9 mouse cellular contexts compared by ENCODE assay signal in genomic region chr9:74870960-74871688, GRCm38 (mm10). TPM values are rescaled to one million over a fixed set of nuclear protein-coding genes. Genes with fewer than 3 reads are reported as not detected.
DNase-seq lines count a peak whose midpoint lies in the region; ATAC-seq and TF ChIP-seq lines count a peak whose summit lies in the region.
"Had no signal": no experiment of that assay in that cellular context is flagged by ENCODE, and none has a peak within 500 bp of the region (broad histone marks: within the 10 kb centered on the region; RNA-seq: fewer than 3 reads in every experiment).

No protein-coding gene starts in this region.

- peak; percentile 74 for DNase-seq in forebrain, embryonic 10.5 days (ENCODE audit: extremely low spot score, low spot score)
- DNase-seq in urinary bladder, postnatal 36 days (ENCODE audit: low spot score in 2 of 2): peak; percentile 34 to 54
- DNase-seq in urinary bladder, adult 2 months (ENCODE audit: low spot score): no peak
- DNase-seq in large intestine, adult 2 months (ENCODE audit: low read depth, low spot score): peak; percentile 10
- peak; percentile 61 for DNase-seq in lung, postnatal 0 days (ENCODE audit: low spot score)
- DNase-seq in splenic B cell, adult 2 months (ENCODE audit: low read depth, low spot score): peak; percentile 75

- H3K27me3 ChIP-seq in forebrain, embryonic 10.5 days (ENCODE audit: poor library complexity, severe bottlenecking): peaks cover 74% of the 10 kb centered on the region
- peaks cover 64% of the 10 kb centered on the region for H3K27me3 ChIP-seq in forebrain, embryonic 13.5 days
- peaks cover 29% of the 10 kb centered on the region for H3K27me3 ChIP-seq in lung, postnatal 0 days (replicated peaks; ENCODE audit: insufficient read depth, low read length)
- H3K27me3 ChIP-seq in splenic B cell, adult 2 months (ENCODE audit: control insufficient read depth, insufficient read depth, low read length, poor library complexity, severe bottlenecking): no peaks in the 10 kb centered on the region

- peak; percentile 73; the same call in 1 of the 2 replicates for TF ChIP-seq CTCF in embryonic fibroblast, embryonic 13.5 days (IDR thresholded peaks at IDR 0.05; ENCODE audit: borderline replicate concordance, insufficient read depth, low read length)
- TF ChIP-seq CTCF in lung, postnatal 0 days (IDR thresholded peaks at IDR 0.05): peak; percentile 93

- H3K27ac ChIP-seq in forebrain, embryonic 10.5 days: no peak overlapping the region
- no peak overlapping the region for H3K27ac ChIP-seq in forebrain, embryonic 13.5 days
- H3K27ac ChIP-seq in embryonic fibroblast, embryonic 13.5 days (ENCODE audit: insufficient read depth, low read length): no peak overlapping the region
- no peak overlapping the region for H3K27ac ChIP-seq in lung, postnatal 0 days (ENCODE audit: low read length)
- H3K27ac ChIP-seq: macrophage had no signal

- H3K9me3 ChIP-seq in forebrain, embryonic 10.5 days: no peaks in the 10 kb centered on the region
- no peaks in the 10 kb centered on the region for H3K9me3 ChIP-seq in forebrain, embryonic 13.5 days (replicated peaks)
- H3K9me3 ChIP-seq in lung, postnatal 0 days (ENCODE audit: low read length): no peaks in the 10 kb centered on the region

- no peak for TF ChIP-seq POLR2A in embryonic fibroblast, embryonic 13.5 days (IDR thresholded peaks at IDR 0.05; ENCODE audit: low read depth, low read length)

- no peak for TF ChIP-seq EP300 in lung, postnatal 0 days (IDR thresholded peaks at IDR 0.05)

- ATAC-seq in forebrain, embryonic 13.5 days: no peak
- ATAC-seq in lung, postnatal 0 days: no peak

- H3K9ac ChIP-seq in forebrain, embryonic 13.5 days: no peak overlapping the region
- no peak overlapping the region for H3K9ac ChIP-seq in lung, postnatal 0 days (replicated peaks; ENCODE audit: low read depth)

- 26% methylated on average over 13 of the region's 13 CpGs for WGBS in forebrain, embryonic 10.5 days
- 19% methylated on average over 13 of the region's 13 CpGs for WGBS in forebrain, embryonic 13.5 days
- WGBS in large intestine, adult 2 months: 20% methylated on average over 13 of the region's 13 CpGs
- WGBS in lung, postnatal 0 days: 19% methylated on average over 13 of the region's 13 CpGs

- H3K4me2 ChIP-seq in forebrain, embryonic 13.5 days: no peak overlapping the region
- no peak overlapping the region for H3K4me2 ChIP-seq in lung, postnatal 0 days (replicated peaks; ENCODE audit: low read depth, low read length)

- peaks cover 26% of the 10 kb centered on the region for H3K4me1 ChIP-seq in forebrain, embryonic 10.5 days
- peaks cover 15% of the 10 kb centered on the region; the same call in 1 of the 2 replicates for H3K4me1 ChIP-seq in forebrain, embryonic 13.5 days
- H3K4me1 ChIP-seq in embryonic fibroblast, embryonic 13.5 days (ENCODE audit: control insufficient read depth, insufficient read depth, low read length): no peaks in the 10 kb centered on the region
- no peaks in the 10 kb centered on the region for H3K4me1 ChIP-seq in lung, postnatal 0 days (ENCODE audit: insufficient read depth, low read depth, low read length)

- no peak overlapping the region for H3K4me3 ChIP-seq in forebrain, embryonic 10.5 days
- no peak overlapping the region for H3K4me3 ChIP-seq in forebrain, embryonic 13.5 days
- H3K4me3 ChIP-seq in embryonic fibroblast, embryonic 13.5 days (ENCODE audit: insufficient read depth, low read length): no peak overlapping the region
- H3K4me3 ChIP-seq in lung, postnatal 0 days (ENCODE audit: low read depth, low read length): no peak overlapping the region

- no peaks in the 10 kb centered on the region for H3K36me3 ChIP-seq in forebrain, embryonic 10.5 days (replicated peaks)
- H3K36me3 ChIP-seq in forebrain, embryonic 13.5 days (ENCODE audit: poor library complexity, severe bottlenecking): no peaks in the 10 kb centered on the region
- H3K36me3 ChIP-seq in lung, postnatal 0 days (ENCODE audit: insufficient read depth, low read length): no peaks in the 10 kb centered on the region
- H3K36me3 ChIP-seq in splenic B cell, adult 2 months (ENCODE audit: control insufficient read depth, insufficient read depth, low read length, poor library complexity, severe bottlenecking): no peaks in the 10 kb centered on the region

RNA-seq across cellular contexts. Expression of gene Onecut1, which starts 9.4 kb away (rescaled TPM):
- 0.92 and 1.2 TPM in 2 replicates for polyA plus RNA-seq in forebrain, embryonic 10.5 days (2016; fragmentation: Nextera tagmentation; extraction: Ambion mirVana)
- 1.2 and 2.2 TPM in 2 replicates for polyA plus RNA-seq in forebrain, embryonic 13.5 days (2015; fragmentation: Nextera tagmentation; extraction: Ambion mirVana)
- not detected in 2 replicates for polyA plus RNA-seq in urinary bladder, adult 2 months (2012; rRNA removed)
- polyA plus RNA-seq in embryonic fibroblast, embryonic 13.5 days (2011; ENCODE audit: insufficient read length, low read depth, missing spikeins): not detected in 2 replicates
- not detected in 2 replicates for polyA plus RNA-seq in large intestine, adult 2 months (2012; rRNA removed)
- polyA plus RNA-seq in lung, postnatal 0 days (2015; fragmentation: Nextera tagmentation; extraction: Ambion mirVana): not detected in 2 replicates
- polyA plus RNA-seq: macrophage had no signal
